Mouse (Mus musculus): ENCODE results near the gene Mfrp. TPM values are rescaled to one million over a fixed set of nuclear protein-coding genes. Genes with fewer than 3 reads are reported as not detected.
A peak's percentile ranks its signal among the peaks of the same experiment; 100 is the strongest.

Mfrp gene
- polyA plus RNA-seq, 1 experiment from 2014 or later: 0.22 TPM

DNA sequence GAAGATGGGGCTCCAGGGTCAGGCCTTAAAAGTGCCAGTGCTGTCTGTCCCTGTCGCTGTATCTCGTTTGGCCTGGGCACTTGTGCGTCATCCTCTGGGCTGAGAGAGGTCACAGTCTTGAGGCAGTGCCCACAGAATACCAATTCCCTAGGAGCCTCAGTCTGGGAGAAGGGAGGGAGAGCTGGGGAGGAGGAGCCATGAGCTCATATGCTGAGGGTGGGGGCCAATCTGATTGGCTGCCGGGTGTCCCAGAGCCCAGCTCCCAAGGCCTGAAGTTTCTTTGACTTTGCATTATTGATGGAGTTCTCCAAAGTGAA, 29.0 kb upstream of the Mfrp start:
- Histone ChIP-seq H3K27me3 (no peaks in the 10 kb centered on the region), H3K27ac (peak overlapping the region; percentile 81), H3K9ac (no peak overlapping the region), H3K4me2 (peak overlapping the region; percentile 35), H3K9me3 (no peaks in the 10 kb centered on the region), H3K4me1 (replicated peaks) (peaks cover 58% of the 10 kb centered on the region), H3K36me3 (no peaks in the 10 kb centered on the region), H3K4me3 (no peak overlapping the region)
- ATAC-seq (ENCODE audit: low FRiP score): peak; percentile 57; the same call in 1 of the 2 replicates
- 7% methylated on average over 4 of the region's 4 CpGs for WGBS

- Histone ChIP-seq H3K4me2 (peak overlapping the region; percentile 35), H3K27me3 (no peaks in the 10 kb centered on the region), H3K9me3 (no peaks in the 10 kb centered on the region), H3K4me1 (replicated peaks) (peaks cover 59% of the 10 kb centered on the region), H3K27ac (peak overlapping the region; percentile 63), H3K4me3 (no peak overlapping the region), H3K9ac (peak overlapping the region; percentile 3; the same call in 1 of the 2 replicates), H3K36me3 (no peaks in the 10 kb centered on the region)
- ATAC-seq (ENCODE audit: low FRiP score): no peak
- 38% methylated on average over 5 of the region's 5 CpGs for WGBS
These were observed 28.4 kb upstream of the Mfrp start for GRCm38 (mm10) chr9:44073115-44073514.

DNA sequence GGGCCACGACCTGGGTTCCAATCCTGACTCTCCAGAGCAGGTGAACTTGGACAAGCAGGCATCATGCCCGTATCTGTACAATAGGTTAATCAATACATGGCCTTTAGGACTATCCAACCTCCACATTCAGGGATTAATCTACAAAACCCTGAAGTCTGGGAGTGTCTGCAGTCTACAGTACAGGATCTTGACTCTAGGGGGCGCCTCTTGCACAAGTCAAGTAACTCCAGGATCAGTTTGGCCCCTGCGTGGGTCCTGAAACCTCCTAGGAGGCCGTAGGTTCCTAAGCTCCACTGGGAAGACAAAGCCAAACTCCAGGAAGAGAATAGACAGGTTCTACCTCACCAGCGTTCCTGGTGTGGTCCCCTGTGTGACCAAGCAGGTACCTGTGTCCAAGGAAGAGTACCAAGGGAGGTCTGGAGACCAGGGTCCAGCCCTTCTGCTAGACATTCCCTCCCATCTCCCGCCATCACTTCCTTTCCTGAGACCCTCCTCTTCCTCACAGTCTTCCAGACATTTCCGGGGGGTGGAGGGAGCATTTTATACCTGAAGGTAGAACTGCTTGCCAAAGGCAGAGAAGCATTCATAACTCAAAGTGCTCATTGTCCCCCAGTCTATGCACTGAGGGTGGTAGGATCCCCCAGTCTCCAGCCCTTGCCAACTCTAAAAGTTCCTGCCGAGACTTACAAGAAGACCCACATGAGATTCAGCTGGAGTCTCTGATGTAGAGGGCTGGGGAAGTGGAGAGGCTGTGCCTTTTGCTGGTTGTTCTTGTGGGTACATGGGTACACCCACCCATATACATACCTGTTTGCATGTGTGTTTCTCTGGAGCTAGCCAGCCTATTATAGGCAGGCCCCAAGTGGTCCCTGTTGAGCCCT, 26.9 kb upstream of the Mfrp start:
- Histone ChIP-seq H3K4me2 (no peak overlapping the region), H3K36me3 (no peaks in the 10 kb centered on the region), H3K27me3 (no peaks in the 10 kb centered on the region), H3K27ac (no peak overlapping the region), H3K9me3 (no peaks in the 10 kb centered on the region), H3K4me1 (replicated peaks) (peaks cover 69% of the 10 kb centered on the region), H3K4me3 (no peak overlapping the region), H3K9ac (no peak overlapping the region)
- 62% methylated on average over 9 of the region's 9 CpGs for WGBS
- ATAC-seq (ENCODE audit: low FRiP score): no peak

DNA sequence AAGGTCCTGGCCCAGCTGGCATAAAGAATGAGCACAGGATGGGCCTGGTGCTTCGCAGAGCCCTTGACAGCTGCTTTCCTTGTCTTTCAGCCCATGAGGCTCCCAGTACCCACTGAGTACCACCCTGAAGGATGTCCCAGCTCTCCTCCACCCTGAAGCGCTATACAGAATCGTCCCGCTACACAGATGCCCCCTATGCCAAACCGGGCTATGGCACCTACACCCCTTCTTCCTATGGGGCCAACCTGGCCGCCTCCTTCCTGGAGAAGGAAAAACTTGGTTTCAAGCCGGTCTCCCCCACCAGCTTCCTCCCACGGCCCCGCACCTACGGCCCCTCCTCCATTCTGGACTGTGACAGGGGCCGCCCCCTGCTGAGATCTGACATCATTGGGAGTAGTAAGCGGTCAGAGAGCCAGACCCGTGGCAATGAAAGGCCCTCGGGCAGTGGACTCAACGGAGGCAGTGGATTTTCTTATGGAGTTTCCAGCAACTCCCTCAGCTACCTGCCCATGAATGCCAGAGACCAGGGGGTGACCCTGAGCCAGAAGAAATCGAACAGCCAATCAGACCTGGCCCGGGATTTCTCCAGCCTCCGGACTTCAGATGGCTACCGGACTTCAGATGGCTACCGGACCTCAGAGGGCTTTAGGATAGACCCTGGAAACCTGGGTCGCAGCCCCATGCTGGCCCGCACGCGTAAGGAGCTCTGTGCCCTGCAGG, 26.1 kb upstream of the Mfrp start:
- Histone ChIP-seq H3K9me3 (no peaks in the 10 kb centered on the region), H3K4me2 (no peak overlapping the region), H3K4me3 (no peak overlapping the region), H3K36me3 (no peaks in the 10 kb centered on the region), H3K27me3 (no peaks in the 10 kb centered on the region), H3K9ac (no peak overlapping the region), H3K4me1 (replicated peaks) (peaks cover 65% of the 10 kb centered on the region), H3K27ac (no peak overlapping the region)
- WGBS: 71% methylated on average over 24 of the region's 24 CpGs
- ATAC-seq (ENCODE audit: low FRiP score): no peak

DNA sequence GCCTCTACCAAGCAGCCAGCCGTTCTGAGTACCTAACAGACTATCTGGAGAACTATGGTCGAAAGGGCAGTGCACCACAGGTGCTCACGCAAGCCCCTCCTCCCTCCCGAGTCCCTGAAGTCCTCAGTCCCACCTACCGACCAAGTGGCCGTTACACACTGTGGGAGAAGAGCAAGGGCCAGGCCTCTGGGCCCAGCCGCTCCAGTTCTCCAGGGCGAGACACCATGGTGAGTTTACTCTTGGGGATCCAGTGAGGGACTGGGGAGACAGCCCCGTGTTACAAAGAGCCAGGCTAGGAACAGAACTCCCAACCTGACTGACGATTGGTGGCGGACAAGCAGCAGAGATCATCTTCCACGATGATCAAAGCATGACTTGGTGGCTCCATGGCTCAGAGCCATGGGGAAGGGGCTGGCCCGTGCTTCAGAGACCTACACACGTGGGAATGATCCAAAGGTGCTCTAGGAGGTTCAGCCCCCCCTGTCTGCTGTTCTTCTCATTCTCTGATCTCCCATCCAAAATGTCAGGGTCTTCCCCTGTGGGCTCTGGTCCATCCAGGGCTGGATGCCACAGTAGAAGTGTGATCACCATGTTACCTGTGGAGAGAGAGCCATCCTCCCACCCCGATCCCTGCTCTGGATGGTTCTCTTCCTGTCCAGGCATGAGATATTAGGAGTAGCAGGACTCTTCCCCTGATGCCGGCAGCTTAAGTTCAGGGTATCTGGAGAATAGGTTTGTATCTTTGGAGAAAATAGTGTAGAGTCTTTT, 25.3 kb upstream of the Mfrp start:
- no peak overlapping the region for H3K27ac ChIP-seq

DNA sequence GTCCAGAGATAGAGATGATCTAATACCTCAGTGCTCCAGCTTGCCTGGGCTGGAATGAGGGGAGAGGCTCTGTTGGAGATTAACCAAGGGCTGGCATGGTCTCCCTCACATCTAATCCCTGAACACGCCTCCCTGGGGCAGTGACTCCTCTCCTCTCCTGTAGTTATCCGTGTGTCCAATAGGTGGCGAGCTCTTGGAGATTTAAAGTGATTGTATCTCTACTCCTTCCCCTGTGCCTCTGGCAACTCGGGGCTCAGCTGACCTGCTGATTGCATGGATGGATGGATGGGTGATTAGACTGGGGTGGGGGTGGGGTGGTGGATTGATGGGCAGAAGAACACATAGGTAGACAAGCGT, 24.8 kb upstream of the Mfrp start:
- Histone ChIP-seq H3K4me1 (replicated peaks) (peaks cover 54% of the 10 kb centered on the region), H3K4me2 (no peak overlapping the region), H3K9me3 (no peaks in the 10 kb centered on the region), H3K9ac (no peak overlapping the region), H3K27ac (no peak overlapping the region), H3K36me3 (no peaks in the 10 kb centered on the region), H3K4me3 (no peak overlapping the region), H3K27me3 (no peaks in the 10 kb centered on the region)
- no peak for ATAC-seq (ENCODE audit: low FRiP score)
- WGBS: 8% methylated on average over 5 of the region's 5 CpGs

More for the DNA sequence above, 25.3 kb upstream of the Mfrp start:
- no peak overlapping the region for H3K4me3 ChIP-seq
- H3K27me3 ChIP-seq: no peaks in the 10 kb centered on the region
- H3K4me1 ChIP-seq (replicated peaks): peaks cover 58% of the 10 kb centered on the region
- no peak overlapping the region for H3K4me2 ChIP-seq
- no peaks in the 10 kb centered on the region for H3K36me3 ChIP-seq
- ATAC-seq (ENCODE audit: low FRiP score): no peak
- WGBS: 64% methylated on average over 16 of the region's 16 CpGs
- no peak overlapping the region for H3K9ac ChIP-seq
- H3K9me3 ChIP-seq: no peaks in the 10 kb centered on the region

GRCm38 (mm10) chr9:44077266-44077910, 24.1 kb upstream of the Mfrp start:
- Histone ChIP-seq H3K27ac (no peak overlapping the region), H3K4me2 (no peak overlapping the region), H3K4me3 (no peak overlapping the region), H3K4me1 (replicated peaks) (peaks cover 48% of the 10 kb centered on the region), H3K27me3 (0 out of 2 replicates have a peak, but pooled peaks cover 3% of the 10 kb centered on the region), H3K36me3 (no peaks in the 10 kb centered on the region), H3K9me3 (no peaks in the 10 kb centered on the region), H3K9ac (no peak overlapping the region)
- WGBS: 86% methylated on average over 11 of the region's 11 CpGs
- ATAC-seq (ENCODE audit: low FRiP score): no peak

- no peak overlapping the region for H3K4me2 ChIP-seq
- 0 out of 2 replicates have a peak overlapping the region, but pooled peaks have one; percentile 35 for H3K9ac ChIP-seq
These were observed 23.3 kb upstream of the Mfrp start for GRCm38 (mm10) chr9:44078136-44078797.

DNA sequence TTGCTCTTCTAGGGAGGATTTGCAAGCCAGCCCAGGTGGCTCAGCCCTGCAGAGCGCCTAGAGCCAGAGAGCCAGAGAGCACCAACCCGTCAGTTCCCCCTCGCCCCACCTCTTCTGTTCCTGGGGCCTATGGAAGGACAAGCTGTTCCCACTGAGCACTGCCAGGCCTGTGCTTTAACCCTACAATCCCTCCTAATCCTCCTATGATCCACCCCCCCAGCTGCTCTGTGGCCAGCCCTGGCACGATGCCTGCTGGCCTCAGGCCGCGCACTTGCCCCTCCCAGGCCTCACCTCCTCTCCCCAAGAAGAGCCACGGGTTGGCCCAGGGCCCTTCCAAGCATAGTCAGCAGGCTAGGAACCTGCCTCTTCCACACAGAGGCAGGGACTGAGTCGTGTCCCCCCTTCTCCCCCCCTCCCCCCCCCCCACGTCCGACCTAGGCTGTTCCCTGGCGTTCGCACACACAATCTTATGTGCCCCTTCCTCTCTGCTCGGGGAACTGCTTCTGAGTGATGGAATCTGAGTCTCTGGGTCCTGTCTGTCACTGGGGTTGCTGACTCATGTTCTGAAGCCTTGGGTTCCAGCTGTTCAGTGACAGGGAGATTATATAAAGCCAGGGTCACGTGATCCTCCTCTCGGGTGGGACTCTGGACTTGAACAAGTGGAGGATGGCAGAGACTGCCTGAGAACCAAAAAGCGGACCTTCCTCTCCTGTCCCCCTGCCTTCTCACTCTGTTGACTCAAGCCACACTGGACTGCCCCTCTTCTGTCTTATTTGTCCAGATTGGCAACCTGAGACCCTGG, 22.4 kb upstream of the Mfrp start:
- Histone ChIP-seq H3K36me3 (no peaks in the 10 kb centered on the region), H3K4me2 (no peak overlapping the region), H3K4me3 (no peak overlapping the region), H3K4me1 (replicated peaks) (peaks cover 45% of the 10 kb centered on the region), H3K27me3 (peaks cover 20% of the 10 kb centered on the region), H3K27ac (no peak overlapping the region), H3K9me3 (no peaks in the 10 kb centered on the region), H3K9ac (0 out of 2 replicates have a peak overlapping the region, but pooled peaks have one; percentile 35)
- peak; percentile 66; the same call in 1 of the 2 replicates for ATAC-seq (ENCODE audit: low FRiP score)
- WGBS: 54% methylated on average over 13 of the region's 16 CpGs

More at GRCm38 (mm10) chr9:44078136-44078797, 23.3 kb upstream of the Mfrp start:
- Histone ChIP-seq H3K9me3 (no peaks in the 10 kb centered on the region), H3K27me3 (peaks cover 11% of the 10 kb centered on the region), H3K27ac (no peak overlapping the region), H3K36me3 (no peaks in the 10 kb centered on the region), H3K4me3 (no peak overlapping the region), H3K4me1 (replicated peaks) (peaks cover 40% of the 10 kb centered on the region)
- WGBS: 86% methylated on average over 10 of the region's 10 CpGs
- no peak for ATAC-seq (ENCODE audit: low FRiP score)

- Histone ChIP-seq H3K4me2 (no peak overlapping the region), H3K27ac (no peak overlapping the region), H3K36me3 (no peaks in the 10 kb centered on the region), H3K9ac (no peak overlapping the region), H3K4me1 (replicated peaks) (peaks cover 53% of the 10 kb centered on the region), H3K9me3 (no peaks in the 10 kb centered on the region), H3K4me3 (no peak overlapping the region), H3K27me3 (peaks cover 25% of the 10 kb centered on the region)
- ATAC-seq (ENCODE audit: low FRiP score): no peak
- WGBS: 81% methylated on average over 10 of the region's 10 CpGs
These were observed 21.3 kb upstream of the Mfrp start for GRCm38 (mm10) chr9:44079997-44080780.

Data from hindbrain, embryonic 13.5 days (tissue).